Mouse (Mus musculus): ENCODE results near the gene Tbx10. TPM values are rescaled to one million over a fixed set of nuclear protein-coding genes. Genes with fewer than 3 reads are reported as not detected.
A peak's percentile ranks its signal among the peaks of the same experiment; 100 is the strongest.
"Not testable (repeated sequence)": the region's sequence is repeated elsewhere in the genome, so short reads cannot be mapped to it uniquely, and the experiment has no call there.

Gene Tbx10
- total RNA-seq, 2 experiments from 2014 or later: not detected

- DNase-seq: peak; percentile 70 to 72
Observed at GRCm38 (mm10) chr19:4045966-4046865, 53.7 kb downstream of the Tbx10 start, which contains the start of gene Gstp2. Gstp2 (minus strand) TSS chr19:4046023.

GRCm38 (mm10) chr19:4046866-4047254, 54.3 kb downstream of the Tbx10 start:
- DNase-seq: no peak

- peak; percentile 47 to 61 for DNase-seq
Observed at GRCm38 (mm10) chr19:4047859-4048258, 55.3 kb downstream of the Tbx10 start.

- not testable (repeated sequence) for DNase-seq
Observed at GRCm38 (mm10) chr19:4049069-4049468, 56.5 kb downstream of the Tbx10 start.

Other genes starting within 250 kb of the Tbx10 start
- gene Kmt5b, start 225.3 kb upstream of the Tbx10 start, total RNA-seq (2021): 10 to 100 TPM; 56.6 to 60.1 TPM
- 100 to 1,000 TPM; 106 to 122 TPM for gene Chka, start 141.0 kb upstream of the Tbx10 start, total RNA-seq (2021)
- 10 to 100 TPM; 20.2 to 22.4 TPM for gene Tcirg1, start 85.6 kb upstream of the Tbx10 start, total RNA-seq (2021)
- gene Ndufs8, start 80.0 kb upstream of the Tbx10 start, total RNA-seq (2021): 100 to 1,000 TPM; 133 to 144 TPM
- gene Aldh3b1, start 62.9 kb upstream of the Tbx10 start, total RNA-seq (2021): 1 to 10 TPM; 2.8 to 3.0 TPM
- gene Unc93b1, start 57.6 kb upstream of the Tbx10 start, total RNA-seq (2021): 10 to 100 TPM; 14.2 to 14.5 TPM
- gene Aldh3b3, start 34.1 kb upstream of the Tbx10 start, total RNA-seq (2021): not detected
- under 1 TPM; 0.72 to 0.86 TPM for gene Aldh3b2, start 20.4 kb upstream of the Tbx10 start, total RNA-seq (2021)
- gene Acy3, start 6.2 kb upstream of the Tbx10 start, total RNA-seq (2021): 1 to 10 TPM; 1.4 TPM
- 10 to 100 TPM in 1 of 2 experiments, 1 to 10 TPM in 1; 8.2 to 11.1 TPM for gene Nudt8, start 7.8 kb downstream of the Tbx10 start, total RNA-seq (2021)
- gene Gm49405, start 7.9 kb downstream of the Tbx10 start, total RNA-seq (2021): 1 to 10 TPM; 1.4 to 2.1 TPM
- gene Doc2g, start 10.6 kb downstream of the Tbx10 start, total RNA-seq (2021): 1 to 10 TPM; 4.2 to 4.4 TPM
- 100 to 1,000 TPM; 238 to 250 TPM for gene Ndufv1, start 20.1 kb downstream of the Tbx10 start, total RNA-seq (2021)
- gene Gstp1, start 45.2 kb downstream of the Tbx10 start, total RNA-seq (2021): 100 to 1,000 TPM; 377 to 393 TPM
- gene Gstp2, start 53.3 kb downstream of the Tbx10 start, total RNA-seq (2021): 10 to 100 TPM; 36.3 to 43.5 TPM
- gene Gstp3, start 66.8 kb downstream of the Tbx10 start, total RNA-seq (2021): not detected
- not detected for gene Cabp2, start 88.8 kb downstream of the Tbx10 start, total RNA-seq (2021)
- gene Cdk2ap2, start 104.4 kb downstream of the Tbx10 start, total RNA-seq (2021): 10 to 100 TPM; 29.7 to 46.0 TPM
- 100 to 1,000 TPM; 169 to 174 TPM for gene Pitpnm1, start 107.2 kb downstream of the Tbx10 start, total RNA-seq (2021)
- gene Aip, start 133.1 kb downstream of the Tbx10 start, total RNA-seq (2021): 100 to 1,000 TPM; 108 to 128 TPM
- under 1 TPM; 0.10 TPM for gene Gpr152, start 147.0 kb downstream of the Tbx10 start, total RNA-seq (2021)
- gene Cabp4, start 151.3 kb downstream of the Tbx10 start, total RNA-seq (2021): under 1 TPM; 0.17 to 0.28 TPM
- gene Coro1b, start 155.9 kb downstream of the Tbx10 start, total RNA-seq (2021): 10 to 100 TPM; 83.8 to 90.0 TPM
- gene Ptprcap, start 160.9 kb downstream of the Tbx10 start, total RNA-seq (2021): 1 to 10 TPM; 1.6 to 3.8 TPM
- gene Rps6kb2, start 170.6 kb downstream of the Tbx10 start, total RNA-seq (2021): 10 to 100 TPM; 34.5 to 45.1 TPM
- 1 to 10 TPM; 7.1 to 9.9 TPM for gene Carns1, start 182.7 kb downstream of the Tbx10 start, total RNA-seq (2021)
- gene Tbc1d10c, start 198.5 kb downstream of the Tbx10 start, total RNA-seq (2021): 1 to 10 TPM in 1 of 2 experiments, under 1 TPM in 1; 0.56 to 1.3 TPM
- 100 to 1,000 TPM; 255 to 265 TPM for gene Ppp1ca, start 199.3 kb downstream of the Tbx10 start, total RNA-seq (2021)
- gene Rad9a, start 208.9 kb downstream of the Tbx10 start, total RNA-seq (2021): 1 to 10 TPM; 5.5 to 7.1 TPM
- under 1 TPM; 0.32 to 0.83 TPM for gene Clcf1, start 221.5 kb downstream of the Tbx10 start, total RNA-seq (2021)
- not detected for gene AC109138.7, start 221.6 kb downstream of the Tbx10 start, total RNA-seq (2021)
- 10 to 100 TPM; 12.4 to 16.6 TPM for gene Pold4, start 239.1 kb downstream of the Tbx10 start, total RNA-seq (2021)